Mouse (Mus musculus) cerebellum, postnatal 25 days (tissue): Measurements from ENCODE around the gene Tbx18.
A peak's percentile ranks its signal among the peaks of the same experiment; 100 is the strongest.

Source experiments
- DNase-seq, 2 experiments: peaks; one replicate each; pipeline ENCODE4 v3.0.0; 2021; ENCODE audit warnings: mixed read lengths in 2 of 2

The Tbx18 gene

GRCm38 (mm10) chr9:87710360-87710759, 20.7 kb downstream of the Tbx18 start:
- DNase-seq = no peak

- DNase-seq = peak; percentile 48 to 75
Measured at GRCm38 (mm10) chr9:87708151-87708550, 22.9 kb downstream of the Tbx18 start.

GRCm38 (mm10) chr9:87702267-87702666, 28.8 kb downstream of the Tbx18 start:
- DNase-seq = no peak

- no peak for DNase-seq
Measured at GRCm38 (mm10) chr9:87686981-87687380, 44.1 kb downstream of the Tbx18 start.

- no peak for DNase-seq
Measured at GRCm38 (mm10) chr9:87682247-87682646, 48.8 kb downstream of the Tbx18 start.
